Mouse (Mus musculus) kidney, embryonic 15.5 days (tissue): Measurements from ENCODE around the gene Gpx8. TPM values are rescaled to one million over a fixed set of nuclear protein-coding genes. Genes with fewer than 3 reads are reported as not detected.

ENCODE experiments used
- microRNA counts: library from miRNA; unstranded; fragments of <30 nt; microRNA quantifications from one replicate; lab custom pipeline; 2016
- microRNA-seq: library from miRNA; unstranded; fragments of <30 nt; microRNA quantifications from one replicate; pipeline ENCODE4, GENCODE M21; 2016
- polyA plus RNA-seq: library from polyadenylated mRNA; unstranded; fragments of >200 nt; fragmentation: Nextera tagmentation; extraction: Ambion mirVana; gene quantifications from 2 replicates; pipeline ENCODE4 v1.2.1, GENCODE M21; 2015

Gene Gpx8
- polyA plus RNA-seq, 1 experiment from 2014 or later: 161 TPM

MicroRNA genes within 50 kb of the gene (microRNA counts, 519-probe panel; counts per million panel counts)
- microRNA mmu-miR-449a (lab: Ali Mortazavi, UCI) (2,518 counts per million, percentile 45 among the panel's probes with 10 or more counts), microRNA mmu-miR-449b (lab: Ali Mortazavi, UCI) (31.7 counts per million), microRNA mmu-miR-449c (lab: Ali Mortazavi, UCI) (31.7 counts per million)

Small RNA genes lying within 50 kb of the gene (microRNA-seq; reads per million reads assigned to microRNA genes)
- gene Mir449a: 50.6 reads per million, percentile 49 among the genes with 10 or more reads in this experiment
- not detected for gene Mir449b
- gene Mir449c: not detected

Other genes starting within 250 kb of the Gpx8 start
- 78.7 and 94.8 TPM in 2 replicates for gene Plpp1, start 245.6 kb downstream of the Gpx8 start, polyA plus RNA-seq
- gene Mtrex, start 119.0 kb downstream of the Gpx8 start, polyA plus RNA-seq: 75.2 and 78.2 TPM in 2 replicates
- gene Dhx29, start 119.0 kb downstream of the Gpx8 start, polyA plus RNA-seq: 20.7 and 25.0 TPM in 2 replicates
- 0.49 and 0.61 TPM in 2 replicates for gene Ccno, start 58.6 kb downstream of the Gpx8 start, polyA plus RNA-seq
- not detected in 2 replicates for gene Mcidas, start 52.6 kb downstream of the Gpx8 start, polyA plus RNA-seq
- gene Cdc20b, start 11.3 kb downstream of the Gpx8 start, polyA plus RNA-seq: not detected in 2 replicates
- gene Gzma, start 54.6 kb upstream of the Gpx8 start, polyA plus RNA-seq: not detected in 2 replicates
- 7.9 and 8.1 TPM in 2 replicates for gene Esm1, start 163.2 kb upstream of the Gpx8 start, polyA plus RNA-seq
- not detected in 2 replicates for gene Gzmk, start 179.5 kb upstream of the Gpx8 start, polyA plus RNA-seq
- gene BC067074, start 246.7 kb upstream of the Gpx8 start, polyA plus RNA-seq: 5.2 and 5.7 TPM in 2 replicates